Mouse (Mus musculus) embryonic fibroblast, embryonic 13.5 days (primary cell): ENCODE data around the gene Klhl6. TPM values are rescaled to one million over a fixed set of nuclear protein-coding genes. Genes with fewer than 3 reads are reported as not detected.
"Not testable (repeated sequence)": the region's sequence is repeated elsewhere in the genome, so short reads cannot be mapped to it uniquely, and the experiment has no call there.

Source experiments
- H3K27ac ChIP-seq: 2 replicates; pipeline ENCODE4 v1.5.1; 2012; ENCODE audit warnings: low read length, control low read depth, inconsistent platforms; ENCODE audit not compliant: insufficient read depth
- H3K4me1 ChIP-seq: 2 replicates; pipeline ENCODE4 v1.6.1; 2011; ENCODE audit warnings: low read length; ENCODE audit not compliant: control insufficient read depth, insufficient read depth
- H3K4me3 ChIP-seq: 2 replicates; pipeline ENCODE4 v1.5.1; 2011; ENCODE audit warnings: mild to moderate bottlenecking, control low read depth, low read length; ENCODE audit not compliant: insufficient read depth
- CTCF ChIP-seq: IDR thresholded peaks from 2 replicates; pipeline ENCODE4 v1.5.1; 2011; ENCODE audit warnings: mild to moderate bottlenecking, control low read depth, low read length, moderate library complexity, borderline replicate concordance; ENCODE audit not compliant: insufficient read depth
- POLR2A ChIP-seq: IDR thresholded peaks from 2 replicates; pipeline ENCODE4 v1.6.1; 2011; ENCODE audit warnings: low read depth, mild to moderate bottlenecking, control low read depth, low read length, moderate library complexity
- polyA plus RNA-seq: library from polyadenylated mRNA; stranded (reverse); fragments of >200 nt; gene quantifications from 2 replicates; pipeline ENCODE4 v1.2.4, GENCODE M21; 2011; ENCODE audit warnings: low read depth; ENCODE audit not compliant: missing spikeins, insufficient read length

The Klhl6 gene
- 0.28 TPM in 1 of 2 replicates, not detected in the other for polyA plus RNA-seq

GRCm38 (mm10) chr16:19982537-19983257 lies at the start of gene Klhl6:
Gene Klhl6 (minus strand): TSS chr16:19983037.
- peaks cover 5% of the 10 kb centered on the region; the same call in 1 of the 2 replicates for H3K4me1 ChIP-seq
- no peak within 1 kb of the TSS for H3K4me3 ChIP-seq
- TF ChIP-seq POLR2A (no peak), CTCF (no peak)
- H3K27ac ChIP-seq: no peak within 1 kb of the TSS

DNA sequence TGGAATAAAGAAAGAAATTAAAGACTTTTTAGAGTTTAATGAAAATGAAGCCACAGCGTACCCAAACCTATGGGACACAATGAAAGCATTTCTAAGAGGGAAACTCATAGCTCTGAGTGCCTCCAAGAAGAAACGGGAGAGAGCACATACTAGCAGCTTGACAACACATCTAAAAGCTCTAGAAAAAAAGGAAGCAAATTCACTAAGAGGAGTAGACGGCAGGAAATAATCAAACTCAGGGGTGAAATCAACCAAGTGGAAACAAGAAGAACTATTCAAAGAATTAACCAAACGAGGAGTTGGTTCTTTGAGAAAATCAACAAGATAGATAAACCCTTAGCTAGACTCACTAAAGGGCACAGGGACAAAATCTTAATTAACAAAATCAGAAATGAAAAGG lies 44.4 kb upstream of the Klhl6 start:
- not testable (repeated sequence) for H3K4me3 ChIP-seq, H3K4me1 ChIP-seq, H3K27ac ChIP-seq

DNA sequence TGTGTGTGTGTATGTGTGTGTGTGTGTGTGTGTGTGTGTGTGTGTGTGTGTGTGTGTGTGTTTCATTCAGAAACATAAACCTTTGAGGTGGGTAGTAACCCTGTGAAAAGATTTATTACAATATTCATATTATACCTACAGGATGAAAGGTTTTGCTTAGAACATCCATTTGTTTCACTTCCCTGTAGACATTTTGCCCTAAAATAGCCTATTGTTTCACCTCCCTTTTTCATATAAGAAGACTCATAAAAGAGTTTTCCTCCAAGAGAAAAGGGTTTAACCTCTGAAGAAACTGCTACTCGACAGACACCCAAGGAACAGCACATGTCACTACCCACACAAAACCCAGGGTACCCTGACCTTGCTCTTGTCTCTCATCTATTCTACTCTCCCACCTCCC lies 40.0 kb upstream of the Klhl6 start:
- Histone ChIP-seq H3K4me1 (peaks cover 5% of the 10 kb centered on the region; the same call in 1 of the 2 replicates), H3K27ac (no peak overlapping the region), H3K4me3 (no peak overlapping the region)
- no peak for TF ChIP-seq POLR2A
- TF ChIP-seq CTCF: no peak

DNA sequence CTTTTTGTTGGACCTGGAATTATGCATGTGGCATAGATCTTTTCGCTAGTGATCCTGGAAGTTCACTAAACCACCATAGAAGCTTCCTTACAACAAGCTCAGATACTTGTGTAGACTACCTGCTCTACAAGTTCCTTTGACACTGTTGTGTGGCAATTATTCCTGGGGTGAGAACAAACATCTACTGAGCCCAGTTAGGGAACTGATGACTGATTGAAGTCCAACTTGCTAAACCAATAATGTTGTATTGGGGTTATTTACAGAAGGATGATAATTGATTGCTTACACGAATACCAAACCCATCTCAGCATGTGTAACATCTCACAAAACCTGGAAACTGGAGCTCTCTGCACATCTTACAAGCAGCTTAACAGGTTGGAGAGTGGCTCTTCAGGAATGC lies 39.0 kb upstream of the Klhl6 start:
- Histone ChIP-seq H3K4me1 (peaks cover 5% of the 10 kb centered on the region; the same call in 1 of the 2 replicates), H3K27ac (no peak overlapping the region)
- TF ChIP-seq CTCF (no peak), POLR2A (no peak)

GRCm38 (mm10) chr16:20012647-20013046 lies 29.8 kb upstream of the Klhl6 start:
- no peaks in the 10 kb centered on the region for H3K4me1 ChIP-seq
- H3K27ac ChIP-seq: no peak overlapping the region
- TF ChIP-seq CTCF: no peak
- no peak overlapping the region for H3K4me3 ChIP-seq

More for the DNA sequence above, 39.0 kb upstream of the Klhl6 start:
- H3K4me3 ChIP-seq: no peak overlapping the region

DNA sequence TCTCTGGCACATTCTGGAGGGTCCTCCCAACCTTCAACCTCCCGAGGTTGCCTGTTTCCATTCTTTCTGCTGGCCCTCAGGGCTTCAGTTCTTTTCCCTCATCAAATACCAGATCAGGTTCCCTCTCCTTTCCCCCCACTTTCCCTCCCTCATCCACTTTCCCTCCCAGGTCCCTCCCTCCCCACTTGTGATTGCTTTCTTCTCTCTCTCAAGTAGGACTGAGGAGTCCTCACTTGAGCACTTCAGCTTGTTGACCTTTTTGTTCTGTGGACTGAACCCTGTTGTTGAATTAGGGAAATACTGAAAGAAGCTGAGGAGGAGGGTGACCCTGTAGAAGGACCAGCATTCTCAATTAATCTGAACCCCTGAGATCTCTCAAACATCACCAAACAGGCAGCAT lies 23.2 kb upstream of the Klhl6 start:
- Histone ChIP-seq H3K4me1 (no peaks in the 10 kb centered on the region), H3K4me3 (no peak overlapping the region), H3K27ac (no peak overlapping the region)
- TF ChIP-seq CTCF (no peak), POLR2A (no peak)

GRCm38 (mm10) chr16:20000286-20000685 lies 17.4 kb upstream of the Klhl6 start:
- H3K4me1 ChIP-seq, H3K4me3 ChIP-seq, H3K27ac ChIP-seq: not testable (repeated sequence)

DNA sequence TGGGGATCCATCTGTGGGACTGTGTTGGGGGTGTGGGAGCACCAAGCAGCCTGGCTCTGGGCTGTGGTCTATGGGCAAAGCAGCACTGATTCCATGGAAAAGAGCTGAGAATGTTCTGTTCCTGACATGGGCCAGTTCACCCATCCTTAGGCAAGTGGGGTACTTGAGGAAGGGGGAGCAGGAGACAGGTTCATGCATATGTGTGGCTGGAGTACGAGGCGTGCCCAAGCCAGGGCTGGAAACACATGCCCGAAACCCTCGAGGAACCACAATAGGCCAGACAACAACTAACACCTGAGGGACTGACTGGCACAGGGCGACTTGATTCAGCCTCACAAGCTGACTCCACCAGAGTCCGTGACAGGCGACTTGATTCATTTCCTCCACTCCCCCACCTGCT lies 14.8 kb upstream of the Klhl6 start:
- no peak overlapping the region for H3K4me3 ChIP-seq
- no peak for TF ChIP-seq POLR2A
- no peak for TF ChIP-seq CTCF
- no peaks in the 10 kb centered on the region for H3K4me1 ChIP-seq
- H3K27ac ChIP-seq: no peak overlapping the region

DNA sequence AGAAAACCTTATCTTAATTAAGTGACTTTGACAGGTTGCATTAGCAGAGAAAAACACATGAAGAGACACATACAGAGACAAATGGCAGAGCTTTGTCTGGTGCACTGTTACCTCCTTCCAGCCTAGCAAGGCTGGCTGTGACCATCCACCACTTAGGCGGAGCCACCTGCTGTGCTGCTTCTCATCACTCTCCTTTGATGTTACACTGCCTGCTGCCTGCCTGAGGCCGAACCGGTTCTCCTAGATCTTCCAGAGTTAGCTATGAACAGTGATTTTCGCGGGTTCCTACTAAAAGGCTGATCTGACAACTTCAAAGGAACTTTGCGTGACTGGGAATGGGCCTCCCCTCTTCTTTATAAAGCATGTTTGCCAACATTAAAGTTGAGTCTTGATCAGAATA lies 14.1 kb upstream of the Klhl6 start:
- not testable (repeated sequence) for H3K4me1 ChIP-seq, H3K27ac ChIP-seq, H3K4me3 ChIP-seq

GRCm38 (mm10) chr16:19995818-19996217 lies 13.0 kb upstream of the Klhl6 start:
- Histone ChIP-seq H3K27ac (no peak overlapping the region), H3K4me1 (no peaks in the 10 kb centered on the region), H3K4me3 (no peak overlapping the region)
- TF ChIP-seq POLR2A: no peak
- TF ChIP-seq CTCF: no peak

DNA sequence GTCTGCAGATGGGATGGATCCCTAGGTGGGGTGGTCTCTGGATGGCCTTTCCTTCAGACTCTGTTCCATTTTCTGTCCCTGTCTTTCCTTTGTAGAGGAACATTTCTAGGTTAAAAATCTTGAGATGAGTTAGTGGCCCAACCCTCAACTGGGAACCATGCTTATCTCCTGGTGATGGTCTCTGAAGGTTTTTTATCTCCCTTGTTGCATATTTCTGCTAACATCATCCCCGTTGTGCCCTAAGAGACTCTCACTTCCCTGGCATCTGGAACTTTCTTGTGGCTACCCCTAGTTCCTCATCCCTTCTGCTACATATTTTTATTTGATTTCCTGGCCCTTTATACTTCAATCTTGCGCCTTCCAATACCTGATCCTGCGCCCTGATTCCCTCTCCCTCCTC lies 10.4 kb upstream of the Klhl6 start:
- H3K4me3 ChIP-seq: no peak overlapping the region
- no peak for TF ChIP-seq POLR2A
- TF ChIP-seq CTCF: no peak

More for the DNA sequence above, 10.4 kb upstream of the Klhl6 start:
- Histone ChIP-seq H3K27ac (no peak overlapping the region), H3K4me1 (no peaks in the 10 kb centered on the region)
